Mouse (Mus musculus) midbrain, embryonic 14.5 days (tissue): ENCODE data around the gene Helz. TPM values are rescaled to one million over a fixed set of nuclear protein-coding genes. Genes with fewer than 3 reads are reported as not detected.

Experiments
- ATAC-seq: fragments of 200-750 bp; cut with Nextera tagmentation; 2 replicates; pipeline ENCODE4 v1.8.0; 2017; ENCODE audit warnings: moderate number of reproducible peaks, moderate library complexity; ENCODE audit not compliant: low FRiP score, low TSS enrichment
- DNase-seq: peaks from one replicate; pipeline ENCODE4 v3.0.0-alpha.2; 2015
- H3K27ac ChIP-seq: fragments of 300-500 bp; sonication (generic); replicated peaks from 2 replicates; pipeline ENCODE4 v1.5.1; 2014; ENCODE audit warnings: mild to moderate bottlenecking, low read depth, low read length, moderate library complexity
- H3K27me3 ChIP-seq: fragments of 300-500 bp; sonication (generic); 2 replicates; pipeline ENCODE4 v1.6.1; 2014; ENCODE audit warnings: low read length, control low read depth, mixed read lengths; ENCODE audit not compliant: control insufficient read depth, insufficient read depth
- H3K36me3 ChIP-seq: fragments of 300-500 bp; sonication (generic); 2 replicates; pipeline ENCODE4 v1.6.1; 2014; ENCODE audit warnings: low read length, control low read depth; ENCODE audit not compliant: control insufficient read depth, insufficient read depth
- H3K4me1 ChIP-seq: fragments of 300-500 bp; sonication (generic); 2 replicates; pipeline ENCODE4 v1.6.1; 2014; ENCODE audit warnings: mild to moderate bottlenecking, antibody characterized with exemption, low read length, control low read depth; ENCODE audit not compliant: control insufficient read depth, insufficient read depth
- H3K4me2 ChIP-seq: fragments of 300-500 bp; sonication (generic); 2 replicates; pipeline ENCODE4 v1.6.1; 2014; ENCODE audit warnings: mild to moderate bottlenecking, low read length, moderate library complexity
- H3K4me3 ChIP-seq: fragments of 300-500 bp; sonication (generic); replicated peaks from 2 replicates; pipeline ENCODE4 v1.5.1; 2014; ENCODE audit warnings: low read depth, low read length
- H3K9ac ChIP-seq: fragments of 300-500 bp; sonication (generic); replicated peaks from 2 replicates; pipeline ENCODE4 v1.6.1; 2014; ENCODE audit warnings: mild to moderate bottlenecking, low read length, moderate library complexity
- H3K9me3 ChIP-seq: fragments of 300-500 bp; sonication (generic); 2 replicates; pipeline ENCODE4 v1.6.1; 2016; ENCODE audit warnings: low read length, control low read depth, mixed read lengths; ENCODE audit not compliant: control insufficient read depth
- WGBS: fragments of 180-500 bp; shearing (Covaris S2); extraction: QIAGEN DNeasy Blood & Tissue Kit; methylation state at CpG from one replicate; pipeline ENCODE4 v1.1.7; 2014; 5-methylcytosine and 5-hydroxymethylcytosine counted together
- polyA plus RNA-seq: library from polyadenylated mRNA; unstranded; fragments of >200 nt; fragmentation: Nextera tagmentation; extraction: Ambion mirVana; gene quantifications from 2 replicates; pipeline ENCODE4 v1.2.1, GENCODE M21; 2014

Gene Helz
- polyA plus RNA-seq, 1 experiment from 2014 or later, result 23.4 TPM

DNA sequence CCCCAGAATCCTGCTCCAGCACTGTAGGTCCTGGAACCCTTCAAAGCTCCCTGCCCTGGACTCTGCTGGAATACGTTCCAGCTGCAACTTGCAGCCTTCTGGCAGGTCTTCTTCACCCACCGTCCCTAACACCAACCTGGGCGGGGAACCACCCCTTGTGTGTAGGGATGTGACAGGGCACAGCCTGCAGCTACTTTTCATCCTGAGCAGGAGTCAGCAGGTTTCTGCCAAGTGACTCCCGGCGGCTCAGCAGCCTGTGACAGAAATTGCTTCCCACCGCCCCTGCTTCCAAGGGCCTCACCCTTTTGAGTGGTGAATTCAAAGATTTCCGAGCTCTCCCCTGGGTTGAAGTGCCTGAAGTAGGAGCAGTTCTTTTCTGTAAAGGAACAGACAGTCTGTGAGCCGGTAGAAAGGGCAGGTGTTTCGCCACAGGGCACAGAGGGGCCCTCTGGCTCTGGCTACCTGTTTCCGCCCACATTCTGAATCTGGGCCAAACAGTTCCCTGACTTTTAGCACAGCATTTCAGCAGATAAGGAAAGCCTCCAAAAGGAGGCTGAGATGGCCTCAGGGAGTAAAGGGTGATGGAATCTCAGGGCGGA lies 157.8 kb downstream of the Helz start:
- H3K9ac ChIP-seq, result no peak overlapping the region
- 59% methylated on average over 11 of the region's 11 CpGs for WGBS
- H3K9me3 ChIP-seq, result 0 out of 2 replicates have a peak, but pooled peaks cover 2% of the 10 kb centered on the region
- H3K27ac ChIP-seq, result no peak overlapping the region
- no peaks in the 10 kb centered on the region for H3K36me3 ChIP-seq
- DNase-seq (peak; percentile 9), ATAC-seq (no peak; the same call in 1 of the 2 replicates)
- no peak overlapping the region for H3K4me3 ChIP-seq
- no peak overlapping the region for H3K4me2 ChIP-seq
- peaks cover 5% of the 10 kb centered on the region; the same call in 1 of the 2 replicates for H3K4me1 ChIP-seq
- H3K27me3 ChIP-seq, result no peaks in the 10 kb centered on the region; the same call in 1 of the 2 replicates

DNA sequence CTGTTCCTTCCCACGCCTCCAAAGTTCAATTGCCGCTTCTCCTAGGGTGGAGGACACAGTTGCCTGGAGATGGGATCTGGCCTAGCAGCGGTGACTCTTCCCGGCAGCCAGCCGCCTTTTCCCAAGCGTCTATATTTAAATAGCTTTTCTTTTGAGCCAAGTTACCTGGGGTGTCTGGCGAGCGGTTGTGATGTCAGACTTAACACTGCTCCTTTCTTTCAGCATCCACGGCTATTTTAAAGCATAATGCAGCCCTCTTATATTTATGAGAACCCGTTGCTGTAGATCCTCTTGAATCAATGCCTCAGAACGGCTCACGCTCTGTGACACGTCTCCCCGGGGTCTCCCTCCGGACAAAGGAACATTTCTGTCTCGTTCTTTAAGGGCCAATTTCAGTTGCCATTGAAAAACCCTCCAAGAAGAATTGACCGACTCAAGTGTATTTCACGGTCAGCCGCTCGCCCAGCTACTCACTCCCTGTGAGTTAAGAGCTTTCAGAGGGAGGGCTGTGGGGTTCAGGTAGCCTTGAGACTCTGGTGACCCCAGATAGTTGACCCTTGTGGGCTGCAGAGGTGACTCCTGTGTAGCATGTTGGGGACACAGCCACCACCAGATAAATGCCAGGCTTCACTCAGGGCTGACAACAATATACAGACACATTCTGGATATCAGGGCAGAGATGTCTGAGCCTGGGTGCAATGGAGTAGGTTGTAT lies 160.3 kb downstream of the Helz start:
- peak; percentile 57; the same call in 1 of the 2 replicates for ATAC-seq
- H3K4me1 ChIP-seq, result peaks cover 5% of the 10 kb centered on the region; the same call in 1 of the 2 replicates
- H3K4me2 ChIP-seq, result peak overlapping the region; percentile 6; the same call in 1 of the 2 replicates
- WGBS, result 9% methylated on average over 20 of the region's 20 CpGs
- H3K9me3 ChIP-seq, result 0 out of 2 replicates have a peak, but pooled peaks cover 2% of the 10 kb centered on the region
- no peak overlapping the region for H3K9ac ChIP-seq
- H3K4me3 ChIP-seq, result no peak overlapping the region
- DNase-seq, result peak; percentile 73
- H3K27me3 ChIP-seq, result no peaks in the 10 kb centered on the region; the same call in 1 of the 2 replicates
- H3K36me3 ChIP-seq, result no peaks in the 10 kb centered on the region
- no peak overlapping the region for H3K27ac ChIP-seq

DNA sequence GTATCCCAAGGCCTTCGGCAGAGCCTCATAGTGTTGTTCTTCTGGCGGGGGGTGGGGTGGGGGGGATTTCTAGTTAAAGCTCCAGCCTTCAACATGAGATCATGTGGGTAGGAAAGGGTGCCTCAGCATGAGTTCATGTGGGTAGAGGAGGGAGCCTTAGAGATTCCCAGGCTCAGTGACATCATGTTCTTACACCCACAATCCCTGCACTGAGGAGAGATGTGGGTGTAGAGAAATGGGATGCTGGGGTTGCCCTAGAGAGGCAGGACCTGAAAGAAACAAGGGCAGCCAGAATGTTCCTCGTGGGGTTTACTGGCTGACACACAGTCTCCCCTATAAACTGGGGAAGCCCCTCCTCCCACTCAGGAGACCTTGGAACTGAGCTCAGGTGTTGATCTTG lies 162.6 kb downstream of the Helz start:
- Histone ChIP-seq H3K9me3 (0 out of 2 replicates have a peak, but pooled peaks cover 2% of the 10 kb centered on the region), H3K4me2 (no peak overlapping the region), H3K4me1 (peaks cover 2% of the 10 kb centered on the region; the same call in 1 of the 2 replicates), H3K9ac (no peak overlapping the region), H3K4me3 (no peak overlapping the region), H3K27ac (no peak overlapping the region), H3K36me3 (no peaks in the 10 kb centered on the region), H3K27me3 (no peaks in the 10 kb centered on the region)
- no peak for ATAC-seq
- 85% methylated on average over 3 of the region's 3 CpGs for WGBS
- no peak for DNase-seq

DNA sequence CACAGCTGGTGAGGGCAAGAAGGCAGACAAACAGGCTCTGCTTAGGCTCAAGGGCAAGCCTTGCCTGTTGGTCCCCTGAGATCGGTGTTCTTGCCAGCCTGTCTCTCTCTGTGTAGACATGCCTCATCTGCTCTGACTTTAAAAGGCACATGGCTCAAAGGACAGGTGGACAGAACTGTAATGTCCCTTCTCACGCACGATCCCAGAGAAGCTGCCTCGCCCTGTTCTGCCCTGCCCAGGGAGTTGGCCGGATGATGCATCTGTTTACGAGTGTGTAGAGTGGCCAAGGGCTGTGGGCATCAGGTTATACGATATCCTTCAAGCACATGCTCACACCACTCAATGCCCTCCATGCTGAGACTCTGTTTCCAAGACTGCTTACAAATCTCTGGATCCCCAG lies 166.6 kb downstream of the Helz start:
- Histone ChIP-seq H3K9me3 (0 out of 2 replicates have a peak, but pooled peaks cover 4% of the 10 kb centered on the region), H3K27me3 (no peaks in the 10 kb centered on the region), H3K4me1 (no peaks in the 10 kb centered on the region), H3K27ac (no peak overlapping the region), H3K36me3 (no peaks in the 10 kb centered on the region), H3K9ac (no peak overlapping the region), H3K4me3 (no peak overlapping the region), H3K4me2 (no peak overlapping the region)
- DNase-seq, result no peak
- no peak for ATAC-seq
- WGBS, result 79% methylated on average over 7 of the region's 7 CpGs

DNA sequence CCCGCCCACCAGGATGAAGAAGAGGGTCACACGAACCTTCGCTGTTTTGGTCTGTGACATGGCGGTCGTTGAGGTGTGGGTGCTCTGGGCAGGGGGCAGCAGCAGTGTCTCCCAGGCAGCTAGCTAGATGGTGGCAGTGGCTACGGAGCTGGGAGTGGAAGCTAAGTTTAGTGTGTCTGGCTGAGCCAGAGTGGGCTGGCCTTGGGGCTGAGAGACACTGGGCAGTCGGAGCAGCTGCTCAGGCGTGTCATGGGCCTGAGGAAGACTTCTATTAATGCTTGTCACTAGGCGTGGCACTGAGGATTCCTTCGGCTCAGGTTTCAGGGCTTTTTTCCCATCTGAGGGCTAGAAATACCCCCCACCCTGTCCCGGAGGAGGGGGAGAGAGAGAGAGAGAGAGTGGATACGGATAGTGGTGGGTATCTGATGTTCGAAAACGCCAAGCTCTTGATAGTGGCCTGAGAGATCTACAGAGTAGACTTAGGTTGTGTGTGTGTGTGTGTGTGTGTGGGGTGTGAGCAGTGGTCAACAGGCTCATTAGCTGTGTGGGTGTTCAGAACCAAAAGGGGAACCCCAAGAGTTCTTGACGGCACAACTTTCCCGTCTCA lies 168.7 kb downstream of the Helz start, which contains the start of gene Cacng1:
Cacng1 (minus strand) TSS at position 191 of the 607 bp plus-strand sequence.
- Histone ChIP-seq H3K27me3 (no peaks in the 10 kb centered on the region), H3K4me3 (no peak within 1 kb of the TSS), H3K36me3 (no peaks in the 10 kb centered on the region), H3K9me3 (0 out of 2 replicates have a peak, but pooled peaks cover 4% of the 10 kb centered on the region), H3K27ac (no peak within 1 kb of the TSS), H3K4me2 (no peak within 1 kb of the TSS), H3K9ac (no peak within 1 kb of the TSS), H3K4me1 (no peaks in the 10 kb centered on the region)
- DNase-seq (no peak), ATAC-seq (no peak)
- WGBS, result 68% methylated on average over 16 of the region's 16 CpGs

DNA sequence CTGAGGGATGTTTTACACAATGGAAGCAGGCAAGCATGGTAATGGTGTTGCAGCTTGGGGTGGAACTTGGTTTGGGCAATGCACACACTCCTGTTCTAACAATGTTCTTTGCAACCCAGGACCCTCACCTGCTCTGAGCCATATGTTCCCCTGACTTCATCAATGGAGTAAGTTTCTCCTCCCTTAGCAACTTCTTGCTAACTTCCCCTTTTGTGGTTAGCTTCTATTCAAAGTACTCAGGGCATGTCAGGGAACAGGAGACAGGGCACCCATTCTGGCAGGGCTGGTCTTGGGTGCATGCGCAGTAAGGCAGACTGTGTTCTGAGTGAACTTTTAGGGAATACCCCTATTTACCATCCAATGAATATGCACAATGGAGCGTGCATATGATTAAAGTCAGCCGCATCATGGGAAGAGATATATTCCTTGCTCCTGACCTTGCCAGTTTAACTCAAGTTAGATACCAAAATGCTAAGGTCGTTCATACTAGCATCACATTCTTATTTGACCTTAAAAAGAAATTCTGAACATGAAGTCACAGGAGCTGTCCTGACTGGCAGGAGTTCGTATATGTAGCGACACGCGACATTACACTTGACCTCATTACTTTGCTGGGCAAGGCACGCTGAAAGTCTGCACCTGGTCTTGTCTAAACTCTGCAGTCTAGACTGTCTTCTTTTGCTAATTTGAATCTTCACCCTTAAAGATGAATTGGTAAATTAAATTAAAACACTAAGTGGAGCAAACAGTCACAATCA lies 172.7 kb downstream of the Helz start:
- Histone ChIP-seq H3K9me3 (0 out of 2 replicates have a peak, but pooled peaks cover 4% of the 10 kb centered on the region), H3K4me1 (no peaks in the 10 kb centered on the region), H3K27ac (no peak overlapping the region), H3K36me3 (no peaks in the 10 kb centered on the region), H3K4me3 (no peak overlapping the region), H3K27me3 (no peaks in the 10 kb centered on the region), H3K9ac (no peak overlapping the region), H3K4me2 (no peak overlapping the region)
- 93% methylated on average over 9 of the region's 9 CpGs for WGBS
- DNase-seq (no peak), ATAC-seq (no peak)

DNA sequence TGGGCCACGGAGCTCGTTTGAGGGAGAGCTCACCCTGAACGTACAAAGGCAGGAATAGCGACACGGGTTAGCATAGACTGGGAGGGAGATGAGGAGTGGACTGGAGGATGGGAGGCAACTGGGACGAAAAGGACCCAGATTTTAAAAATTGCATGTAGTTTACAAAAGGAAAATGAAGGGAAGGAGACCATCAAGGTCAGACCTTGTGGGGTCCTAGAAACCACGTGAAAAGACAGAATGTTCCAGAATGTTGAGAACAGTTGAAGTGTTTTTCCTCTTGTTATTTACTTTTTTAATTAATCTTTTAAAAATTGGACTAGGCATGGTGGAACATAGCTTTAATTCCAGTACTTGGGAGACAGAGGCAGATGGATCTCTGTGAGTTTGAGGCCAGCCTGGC lies 173.3 kb downstream of the Helz start:
- H3K9me3 ChIP-seq, result 0 out of 2 replicates have a peak, but pooled peaks cover 4% of the 10 kb centered on the region
- H3K36me3 ChIP-seq, result no peaks in the 10 kb centered on the region
- DNase-seq (no peak), ATAC-seq (no peak)
- no peaks in the 10 kb centered on the region for H3K4me1 ChIP-seq
- H3K27me3 ChIP-seq, result no peaks in the 10 kb centered on the region
- H3K4me3 ChIP-seq, result no peak overlapping the region
- H3K4me2 ChIP-seq, result no peak overlapping the region
- no peak overlapping the region for H3K9ac ChIP-seq
- H3K27ac ChIP-seq, result no peak overlapping the region
- 90% methylated on average over 7 of the region's 7 CpGs for WGBS

DNA sequence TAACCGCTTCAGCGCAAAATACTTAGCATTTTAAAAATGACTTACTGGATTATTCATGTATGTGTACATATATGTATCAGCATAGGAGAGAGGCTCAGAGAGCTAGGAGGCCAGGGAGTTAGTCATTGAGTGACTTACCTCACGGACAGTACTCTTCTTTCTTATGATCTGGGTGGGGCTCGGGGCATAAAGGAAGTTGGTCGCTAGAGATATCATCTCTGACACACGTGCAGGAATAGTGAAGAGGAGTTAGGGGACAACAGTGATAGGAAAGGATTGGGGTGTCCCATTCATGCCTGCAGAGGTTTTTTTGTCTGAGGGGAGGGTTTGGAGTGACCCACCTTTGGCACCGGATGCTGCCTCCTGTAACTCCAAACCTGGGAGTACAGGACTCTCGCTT lies 176.9 kb downstream of the Helz start:
- H3K27ac ChIP-seq, result no peak overlapping the region
- H3K27me3 ChIP-seq, result no peaks in the 10 kb centered on the region
- WGBS, result 90% methylated on average over 8 of the region's 8 CpGs
- H3K4me2 ChIP-seq, result no peak overlapping the region
- no peaks in the 10 kb centered on the region for H3K9me3 ChIP-seq
- ATAC-seq (no peak), DNase-seq (no peak)
- H3K36me3 ChIP-seq, result no peaks in the 10 kb centered on the region
- H3K4me3 ChIP-seq, result no peak overlapping the region
- H3K4me1 ChIP-seq, result no peaks in the 10 kb centered on the region
- no peak overlapping the region for H3K9ac ChIP-seq
